Mouse (Mus musculus) CD4-positive, CD25-positive, alpha-beta regulatory T cell, adult 4 months (primary cell): Measurements from ENCODE around the gene Rnasek. TPM values are rescaled to one million over a fixed set of nuclear protein-coding genes. Genes with fewer than 3 reads are reported as not detected.
A peak's percentile ranks its signal among the peaks of the same experiment; 100 is the strongest.

Source experiments
- ATAC-seq: one replicate; pipeline ENCODE4 v1.8.0; 2017
- polyA plus RNA-seq, 2 experiments: library from polyadenylated mRNA; unstranded; fragments of 100-300 nt; shearing (Covaris generic); gene quantifications; one replicate each; pipeline ENCODE4 v1.2.1; 2017

The Rnasek gene
- 100 to 1,000 TPM; 218 TPM for polyA plus RNA-seq

GRCm38 (mm10) chr11:70239541-70240279 lies at the start of gene Rnasek, which contains the start of gene Gm21988:
Rnasek (minus strand) TSS chr11:70239842.
Gm21988 (minus strand) TSS chr11:70239830.
- ATAC-seq: peak; percentile 69

GRCm38 (mm10) chr11:70289236-70289635 lies 49.6 kb upstream of the Rnasek start:
- ATAC-seq: no peak

- ATAC-seq: no peak
Measured at GRCm38 (mm10) chr11:70288102-70288501, 48.5 kb upstream of the Rnasek start.

GRCm38 (mm10) chr11:70285686-70286085 lies 46.0 kb upstream of the Rnasek start:
- no peak for ATAC-seq

- ATAC-seq: no peak
Measured at GRCm38 (mm10) chr11:70284757-70285156, 45.1 kb upstream of the Rnasek start.

- no peak for ATAC-seq
Measured at GRCm38 (mm10) chr11:70283666-70284065, 44.0 kb upstream of the Rnasek start.

GRCm38 (mm10) chr11:70280441-70280840 lies 40.8 kb upstream of the Rnasek start:
- ATAC-seq: peak; percentile 84

GRCm38 (mm10) chr11:70278961-70279360 lies 39.3 kb upstream of the Rnasek start:
- no peak for ATAC-seq

GRCm38 (mm10) chr11:70271641-70272040 lies 32.0 kb upstream of the Rnasek start:
- ATAC-seq: no peak

GRCm38 (mm10) chr11:70266405-70266804 lies 26.8 kb upstream of the Rnasek start:
- ATAC-seq: no peak

- ATAC-seq: no peak
Measured at GRCm38 (mm10) chr11:70265819-70266218, 26.2 kb upstream of the Rnasek start.

- peak; percentile 87 for ATAC-seq
Measured at GRCm38 (mm10) chr11:70265252-70265651, 25.6 kb upstream of the Rnasek start.

- ATAC-seq: no peak
Measured at GRCm38 (mm10) chr11:70259035-70259434, 19.4 kb upstream of the Rnasek start.

GRCm38 (mm10) chr11:70254931-70255531 lies 15.4 kb upstream of the Rnasek start, which contains the start of gene Alox12:
Alox12 (minus strand) TSS chr11:70255353.
- ATAC-seq: no peak

GRCm38 (mm10) chr11:70254337-70254736 lies 14.7 kb upstream of the Rnasek start:
- ATAC-seq: no peak

- ATAC-seq: no peak
Measured at GRCm38 (mm10) chr11:70251853-70252252, 12.2 kb upstream of the Rnasek start.

- no peak for ATAC-seq
Measured at GRCm38 (mm10) chr11:70250150-70250549, 10.5 kb upstream of the Rnasek start.

- peak; percentile 67 for ATAC-seq
Measured at GRCm38 (mm10) chr11:70247136-70247845, 7.6 kb upstream of the Rnasek start.

GRCm38 (mm10) chr11:70242591-70242990 lies 2.9 kb upstream of the Rnasek start:
- ATAC-seq: no peak

GRCm38 (mm10) chr11:70238591-70239440 lies 826 bp downstream of the Rnasek start:
- ATAC-seq: no peak

GRCm38 (mm10) chr11:70237457-70238167 lies 2.0 kb downstream of the Rnasek start, which contains the start of gene 0610010K14Rik:
0610010K14Rik (minus strand) TSS chr11:70237914.
- peak; percentile 90 for ATAC-seq

GRCm38 (mm10) chr11:70236717-70237116 lies 2.9 kb downstream of the Rnasek start:
- no peak for ATAC-seq
